Mouse (Mus musculus): ENCODE measurements around the gene Stx6. TPM values are rescaled to one million over a fixed set of nuclear protein-coding genes. Genes with fewer than 3 reads are reported as not detected.

The Stx6 gene
- total RNA-seq, 2 experiments from 2014 or later, result 53.0 to 56.5 TPM

Other genes with a start within 250 kb of the Stx6 start
- gene Ier5, start 59.1 kb upstream of the Stx6 start, total RNA-seq (2021), result 10 to 100 TPM; 26.1 to 26.6 TPM
- gene Mr1, start 11.9 kb upstream of the Stx6 start, total RNA-seq (2021), result 1 to 10 TPM; 8.8 to 9.4 TPM
- 10 to 100 TPM; 55.0 to 60.7 TPM for gene BC034090, start 85.7 kb downstream of the Stx6 start, total RNA-seq (2021)

Measured in heart, postnatal 4 days (tissue).